Mouse (Mus musculus): ENCODE measurements around the gene Uck1. TPM values are rescaled to one million over a fixed set of nuclear protein-coding genes. Genes with fewer than 3 reads are reported as not detected.

Gene Uck1
- polyA plus RNA-seq, 1 experiment, result 70.5 TPM

- no peak for DNase-seq (ENCODE audit: low spot score)
These were observed 41.2 kb downstream of the Uck1 start for GRCm38 (mm10) chr2:32218541-32219334.

- DNase-seq (ENCODE audit: low spot score), result no peak
These were observed 41.8 kb downstream of the Uck1 start for GRCm38 (mm10) chr2:32218113-32218512.

DNA sequence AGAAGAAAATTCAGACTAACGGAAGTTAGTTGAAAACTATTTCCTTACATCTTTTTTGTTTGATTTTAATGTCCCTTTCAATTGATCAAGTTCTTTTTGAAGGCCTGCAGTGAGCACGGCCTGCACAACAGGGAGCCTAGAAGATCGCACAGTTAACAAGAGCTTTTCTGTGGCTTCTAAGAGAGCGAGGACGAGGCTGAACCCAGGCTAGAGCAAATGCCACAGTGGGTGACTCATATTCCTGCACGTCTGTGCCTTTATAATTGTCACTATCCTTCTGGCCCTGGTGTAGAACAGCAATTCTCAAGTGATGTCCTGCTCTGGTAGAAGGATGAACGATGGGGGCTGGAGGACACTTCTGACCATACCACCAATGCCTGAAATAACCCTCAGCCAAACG is 42.3 kb downstream of the Uck1 start:
- no peak for DNase-seq (ENCODE audit: low spot score)

GRCm38 (mm10) chr2:32216506-32216905 is 43.5 kb downstream of the Uck1 start:
- DNase-seq (ENCODE audit: low spot score), result no peak

DNA sequence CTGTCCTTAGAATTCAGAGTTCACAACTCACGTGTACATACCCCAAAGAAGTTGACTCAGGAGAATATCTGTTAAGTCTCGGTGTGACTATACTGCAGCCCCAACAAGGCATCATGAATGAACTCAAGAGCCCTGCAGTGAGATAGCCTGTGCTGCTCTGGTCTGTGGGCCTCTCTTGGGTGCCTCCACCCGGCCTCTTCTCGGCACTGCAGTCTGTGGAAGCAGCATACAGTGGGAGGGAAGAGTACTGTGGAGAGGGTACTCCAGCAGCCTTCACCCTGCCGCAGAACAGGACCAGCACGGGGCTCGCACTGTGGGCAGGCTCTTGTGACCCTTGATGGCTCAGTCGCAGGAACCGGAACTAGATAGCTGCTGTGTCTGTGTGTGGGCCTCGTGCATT is 44.4 kb downstream of the Uck1 start:
- no peak for DNase-seq (ENCODE audit: low spot score)

DNA sequence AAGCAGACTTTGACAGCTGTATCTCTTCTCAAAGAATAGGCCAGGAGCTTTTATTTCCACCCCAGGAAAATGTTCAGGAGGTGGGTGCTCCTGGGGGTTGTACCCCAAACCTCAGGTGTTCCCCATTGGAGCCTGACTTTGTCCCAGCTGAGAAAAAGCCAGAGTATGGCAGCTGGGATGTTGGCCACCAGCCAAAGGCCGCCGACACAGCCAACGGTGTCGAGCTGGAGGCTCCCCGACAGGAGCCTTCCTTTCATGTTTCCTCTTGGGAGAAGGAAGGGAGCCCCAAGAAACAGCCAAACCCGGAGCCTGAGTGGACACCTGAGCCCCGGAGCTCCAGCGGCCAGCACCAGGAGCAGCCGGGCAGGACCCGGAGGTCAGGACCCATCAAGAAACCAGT is 47.0 kb downstream of the Uck1 start:
- DNase-seq (ENCODE audit: low spot score), result no peak

DNA sequence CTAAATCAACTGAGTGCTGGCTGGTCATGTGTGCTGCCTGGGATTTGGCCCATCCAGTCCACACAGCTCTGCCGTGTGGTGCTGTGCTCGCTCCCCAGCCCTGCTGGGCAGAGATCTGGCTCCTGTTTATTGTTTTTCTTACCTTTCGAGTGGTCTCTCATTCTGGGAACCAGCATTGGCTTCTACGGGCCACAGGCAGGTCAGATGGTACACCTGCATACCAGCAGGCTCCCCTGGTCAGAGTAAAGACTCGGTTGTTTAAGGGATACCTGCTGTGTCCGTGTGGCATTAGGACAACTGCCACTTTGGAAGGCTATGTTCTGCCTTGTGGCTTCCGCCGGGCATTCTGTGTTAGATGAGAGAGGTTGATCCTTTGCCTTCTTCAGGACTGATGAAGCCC is 48.3 kb downstream of the Uck1 start:
- no peak for DNase-seq (ENCODE audit: low spot score)

DNA sequence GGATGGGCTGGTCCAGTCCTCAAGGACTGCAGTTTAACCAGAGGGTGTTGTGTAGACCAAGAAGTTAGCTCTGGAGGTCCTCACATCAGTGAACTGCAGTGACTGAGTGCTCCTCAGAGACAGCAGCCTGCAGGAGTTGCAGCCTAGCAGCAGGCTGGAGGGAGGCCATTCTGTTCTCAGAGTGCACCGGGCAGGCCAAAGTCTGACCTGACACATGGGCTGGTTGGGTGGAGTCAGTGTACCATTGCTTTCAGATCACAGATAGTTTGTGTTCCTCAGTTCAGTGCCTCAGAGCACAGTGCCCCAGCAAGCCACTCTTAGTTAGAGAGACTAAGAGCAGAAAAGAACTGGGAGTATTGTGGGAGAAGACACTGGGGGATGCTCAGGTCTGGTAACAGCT is 52.3 kb downstream of the Uck1 start:
- no peak for DNase-seq (ENCODE audit: low spot score)

Other genes with a start within 250 kb of the Uck1 start
- gene Fam78a, start 175.3 kb downstream of the Uck1 start, polyA plus RNA-seq (2012; rRNA removed), result 0.48 and 0.74 TPM in 2 replicates
- gene Plpp7, start 164.6 kb downstream of the Uck1 start, polyA plus RNA-seq (2012; rRNA removed), result 4.9 and 5.3 TPM in 2 replicates
- 34.1 and 53.6 TPM in 2 replicates for gene Prrc2b, start 109.1 kb downstream of the Uck1 start, polyA plus RNA-seq (2012; rRNA removed)
- gene Pomt1, start 23.6 kb downstream of the Uck1 start, polyA plus RNA-seq (2012; rRNA removed), result 14.8 and 16.3 TPM in 2 replicates
- 50.8 and 55.4 TPM in 2 replicates for gene Golga2, start 27.2 kb upstream of the Uck1 start, polyA plus RNA-seq (2012; rRNA removed)
- 248 TPM in 2 replicates for gene Swi5, start 27.9 kb upstream of the Uck1 start, polyA plus RNA-seq (2012; rRNA removed)
- gene Ciz1, start 92.2 kb upstream of the Uck1 start, polyA plus RNA-seq (2012; rRNA removed), result 120 and 125 TPM in 2 replicates
- 99.6 and 113 TPM in 2 replicates for gene Dnm1, start 93.2 kb upstream of the Uck1 start, polyA plus RNA-seq (2012; rRNA removed)
- gene 1110008P14Rik, start 121.8 kb upstream of the Uck1 start, polyA plus RNA-seq (2012; rRNA removed), result 101 and 129 TPM in 2 replicates
- 3.0 and 3.2 TPM in 2 replicates for gene Lcn2, start 128.1 kb upstream of the Uck1 start, polyA plus RNA-seq (2012; rRNA removed)
- gene Ptges2, start 135.7 kb upstream of the Uck1 start, polyA plus RNA-seq (2012; rRNA removed), result 26.0 and 32.5 TPM in 2 replicates
- gene Naif1, start 190.3 kb upstream of the Uck1 start, polyA plus RNA-seq (2012; rRNA removed), result 4.5 and 4.7 TPM in 2 replicates
- gene Slc25a25, start 191.3 kb upstream of the Uck1 start, polyA plus RNA-seq (2012; rRNA removed), result 14.7 and 18.8 TPM in 2 replicates